Mouse (Mus musculus) stomach, postnatal 0 days (tissue): Measurements from ENCODE around the gene Tbc1d21. TPM values are rescaled to one million over a fixed set of nuclear protein-coding genes. Genes with fewer than 3 reads are reported as not detected.

Experiments
- ATAC-seq: fragments of 200-750 bp; cut with Nextera tagmentation; 2 replicates; pipeline ENCODE4 v1.8.0; 2017; ENCODE audit not compliant: low FRiP score, low TSS enrichment
- DNase-seq: peaks from one replicate; pipeline ENCODE4 v3.0.0-alpha.2; 2016; ENCODE audit warnings: low spot score
- H3K27ac ChIP-seq: fragments of 300-500 bp; sonication (generic); replicated peaks from 2 replicates; pipeline ENCODE4 v1.5.1; 2014; ENCODE audit warnings: mild to moderate bottlenecking, control low read depth
- H3K27me3 ChIP-seq: fragments of 300-500 bp; sonication (generic); 2 replicates; pipeline ENCODE4 v1.6.1; 2014; ENCODE audit warnings: low read length; ENCODE audit not compliant: control insufficient read depth, insufficient read depth
- H3K36me3 ChIP-seq: fragments of 300-500 bp; sonication (generic); 2 replicates; pipeline ENCODE4 v1.6.1; 2014; ENCODE audit warnings: low read length, mixed read lengths; ENCODE audit not compliant: control insufficient read depth, insufficient read depth
- H3K4me1 ChIP-seq: fragments of 300-500 bp; sonication (generic); replicated peaks from 2 replicates; pipeline ENCODE4 v1.6.1; 2014; ENCODE audit warnings: antibody characterized with exemption; ENCODE audit not compliant: control insufficient read depth, insufficient read depth
- H3K4me2 ChIP-seq: fragments of 300-500 bp; sonication (generic); replicated peaks from 2 replicates; pipeline ENCODE4 v1.6.1; 2014; ENCODE audit warnings: low read depth, mild to moderate bottlenecking, control low read depth, moderate library complexity
- H3K4me3 ChIP-seq: fragments of 300-500 bp; sonication (generic); 2 replicates; pipeline ENCODE4 v1.5.1; 2014; ENCODE audit warnings: low read depth, low read length, control low read depth
- H3K9ac ChIP-seq: fragments of 300-500 bp; sonication (generic); 2 replicates; pipeline ENCODE4 v1.6.1; 2014; ENCODE audit warnings: mild to moderate bottlenecking, low read length, control low read depth, mixed read lengths
- H3K9me3 ChIP-seq: fragments of 300-500 bp; sonication (generic); 2 replicates; pipeline ENCODE4 v1.6.1; 2016; ENCODE audit warnings: low read length; ENCODE audit not compliant: control insufficient read depth
- CTCF ChIP-seq: IDR thresholded peaks from 2 replicates; pipeline ENCODE4 v1.5.1; 2016; ENCODE audit warnings: antibody characterized with exemption, low read depth, mild to moderate bottlenecking, moderate library complexity
- EP300 ChIP-seq: optimal IDR thresholded peaks from 2 replicates; pipeline ENCODE3; 2016; ENCODE audit warnings: antibody characterized with exemption
- WGBS: fragments of 180-500 bp; shearing (Covaris S2); extraction: QIAGEN DNeasy Blood & Tissue Kit; methylation state at CpG from one replicate; pipeline ENCODE4 v1.1.7; 2014; 5-methylcytosine and 5-hydroxymethylcytosine counted together
- polyA plus RNA-seq: library from polyadenylated mRNA; unstranded; fragments of >200 nt; fragmentation: Nextera tagmentation; extraction: Ambion mirVana; gene quantifications from 2 replicates; pipeline ENCODE4 v1.2.1, GENCODE M21; 2015

Gene Tbc1d21
- polyA plus RNA-seq, 1 experiment from 2014 or later = not detected

DNA sequence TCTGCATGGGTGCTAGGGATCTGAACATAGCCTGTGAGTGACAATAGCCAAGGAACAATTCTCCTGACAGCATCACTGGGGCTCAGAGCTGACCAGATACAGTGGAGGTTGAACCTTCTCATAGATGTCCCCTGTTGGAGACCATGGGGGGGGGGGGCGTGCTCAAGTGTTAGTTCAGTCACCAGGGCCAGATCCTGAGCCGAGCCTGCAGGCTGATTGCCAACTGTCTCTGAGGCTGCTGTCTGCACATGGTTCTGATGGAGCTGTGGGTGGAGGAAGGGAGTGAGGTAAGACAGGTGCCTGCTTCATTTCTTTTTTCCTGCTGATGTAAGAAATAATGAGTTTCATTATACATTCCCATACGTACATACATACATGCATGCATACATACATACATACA is 51.9 kb downstream of the Tbc1d21 start:
- WGBS = 61% methylated on average over 3 of the region's 3 CpGs
- Histone ChIP-seq H3K27ac (no peak overlapping the region), H3K27me3 (no peaks in the 10 kb centered on the region), H3K4me1 (no peaks in the 10 kb centered on the region; the same call in 1 of the 2 replicates), H3K9ac (no peak overlapping the region), H3K9me3 (no peaks in the 10 kb centered on the region), H3K4me3 (no peak overlapping the region), H3K36me3 (no peaks in the 10 kb centered on the region), H3K4me2 (no peak overlapping the region)
- no peak for TF ChIP-seq CTCF
- no peak for TF ChIP-seq EP300
- ATAC-seq (no peak), DNase-seq (no peak)

DNA sequence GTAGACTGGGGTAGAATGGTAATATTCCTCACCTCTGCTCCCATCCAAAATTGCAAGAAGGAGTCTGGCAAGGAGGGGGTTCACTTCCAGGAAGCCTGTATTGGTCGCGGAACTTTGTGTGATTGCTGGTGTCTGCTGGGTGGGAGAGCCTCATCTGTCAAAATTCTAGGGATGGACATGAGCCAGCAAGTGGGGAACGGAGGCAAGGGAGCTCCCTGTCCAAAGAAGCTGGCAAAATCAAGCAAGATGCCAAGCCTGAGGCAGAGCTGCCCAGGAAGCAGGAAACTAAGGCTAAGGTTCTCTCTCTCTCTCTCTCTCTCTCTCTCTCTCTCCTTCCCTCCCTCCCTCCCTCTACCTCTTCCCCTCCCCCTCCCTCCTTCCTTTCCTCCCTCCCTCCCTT is 52.9 kb downstream of the Tbc1d21 start:
- no peaks in the 10 kb centered on the region for H3K36me3 ChIP-seq
- DNase-seq = no peak
- H3K9ac ChIP-seq = no peak overlapping the region
- no peak for ATAC-seq
- H3K9me3 ChIP-seq = no peaks in the 10 kb centered on the region
- no peaks in the 10 kb centered on the region; the same call in 1 of the 2 replicates for H3K4me1 ChIP-seq
- WGBS = 49% methylated on average over 3 of the region's 3 CpGs
- no peak overlapping the region for H3K4me2 ChIP-seq
- H3K4me3 ChIP-seq = no peak overlapping the region
- H3K27ac ChIP-seq = no peak overlapping the region
- TF ChIP-seq CTCF (no peak), EP300 (no peak)
- H3K27me3 ChIP-seq = no peaks in the 10 kb centered on the region

DNA sequence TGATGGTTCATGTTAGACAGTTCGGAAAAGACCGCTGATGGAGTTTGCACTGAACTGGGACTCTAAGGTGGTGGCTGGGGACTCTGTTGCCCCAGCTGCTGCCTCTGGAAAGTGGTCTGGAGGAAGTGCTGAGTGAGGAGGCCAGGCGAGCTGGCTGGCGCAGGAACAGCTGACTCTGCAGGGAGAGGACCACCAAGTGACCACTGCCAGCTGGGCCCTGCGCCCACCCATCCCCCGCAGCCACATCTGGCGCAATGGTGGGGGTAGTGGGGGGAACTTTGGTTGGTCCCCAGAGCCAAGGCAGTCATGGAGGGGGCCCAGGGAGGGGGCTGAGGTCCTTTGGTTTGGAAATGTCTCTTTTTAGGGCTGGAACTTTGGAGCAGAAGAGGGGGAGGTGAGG is 53.5 kb downstream of the Tbc1d21 start:
- TF ChIP-seq EP300 (no peak), CTCF (no peak)
- Histone ChIP-seq H3K4me3 (no peak overlapping the region), H3K4me1 (no peaks in the 10 kb centered on the region; the same call in 1 of the 2 replicates), H3K4me2 (no peak overlapping the region), H3K9ac (no peak overlapping the region), H3K27ac (no peak overlapping the region), H3K9me3 (no peaks in the 10 kb centered on the region), H3K36me3 (no peaks in the 10 kb centered on the region), H3K27me3 (no peaks in the 10 kb centered on the region)
- WGBS = 81% methylated on average over 7 of the region's 7 CpGs
- ATAC-seq = no peak
- no peak for DNase-seq

DNA sequence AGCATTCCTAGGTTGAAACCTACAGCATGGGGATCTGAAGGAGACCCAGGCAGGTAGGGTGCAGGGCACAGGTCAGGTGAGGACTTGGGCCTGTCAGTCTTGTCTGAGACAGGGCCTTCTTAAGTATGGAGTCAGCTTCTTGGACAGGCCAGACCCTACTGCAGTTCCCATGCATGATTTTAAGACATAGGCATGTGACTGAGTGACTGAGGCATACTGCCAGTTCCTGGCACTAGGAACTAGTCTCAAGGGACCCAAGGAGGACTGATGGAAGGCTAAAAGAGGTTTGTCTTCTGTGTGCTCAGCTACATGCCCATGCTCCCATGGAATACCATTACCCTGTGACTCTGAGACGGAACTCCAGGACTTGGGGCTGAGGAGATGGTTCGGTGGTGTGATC is 54.4 kb downstream of the Tbc1d21 start:
- Histone ChIP-seq H3K9ac (no peak overlapping the region), H3K4me1 (no peaks in the 10 kb centered on the region; the same call in 1 of the 2 replicates), H3K9me3 (no peaks in the 10 kb centered on the region), H3K4me2 (no peak overlapping the region), H3K27me3 (peaks cover 3% of the 10 kb centered on the region; the same call in 1 of the 2 replicates), H3K4me3 (no peak overlapping the region), H3K36me3 (no peaks in the 10 kb centered on the region), H3K27ac (peak overlapping the region; percentile 83)
- DNase-seq = no peak
- 86% methylated on average over 2 of the region's 2 CpGs for WGBS
- ATAC-seq = no peak
- TF ChIP-seq EP300 (no peak), CTCF (no peak)

DNA sequence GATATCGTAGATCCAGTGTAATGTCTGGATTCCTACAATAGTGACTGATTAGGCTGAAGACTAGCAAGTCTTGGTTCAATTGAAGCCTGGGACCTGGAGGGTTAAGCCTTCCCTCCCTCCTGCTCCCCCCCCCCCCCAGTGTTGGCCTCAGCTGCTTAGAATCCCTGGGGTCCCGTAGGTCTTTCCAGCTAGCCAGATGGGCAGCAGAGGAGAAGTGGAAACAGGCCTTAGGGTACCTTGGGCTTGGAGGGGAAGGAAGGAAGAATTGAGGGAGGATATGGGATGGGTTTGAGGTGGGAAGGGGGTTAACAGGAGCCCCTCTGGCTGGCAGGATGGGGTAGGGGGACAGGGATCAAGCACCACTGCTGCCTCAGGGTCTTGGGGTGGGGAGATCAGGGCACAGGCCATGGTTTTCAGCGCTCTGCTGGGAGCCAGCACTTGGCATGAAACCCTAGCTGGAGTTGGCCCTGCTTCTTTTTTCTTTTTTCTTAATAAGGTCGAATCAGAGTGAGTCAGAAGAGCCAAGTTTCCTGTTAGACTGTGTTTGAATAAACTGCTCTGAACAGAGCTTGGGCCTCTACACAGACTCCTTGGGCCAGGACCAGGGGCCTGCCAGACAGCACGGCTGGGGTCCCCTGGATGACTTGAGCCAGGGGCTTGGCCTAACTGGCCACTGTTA is 55.4 kb downstream of the Tbc1d21 start:
- no peak overlapping the region for H3K4me2 ChIP-seq
- H3K27ac ChIP-seq = peak overlapping the region; percentile 83
- ATAC-seq = no peak; the same call in 1 of the 2 replicates

DNA sequence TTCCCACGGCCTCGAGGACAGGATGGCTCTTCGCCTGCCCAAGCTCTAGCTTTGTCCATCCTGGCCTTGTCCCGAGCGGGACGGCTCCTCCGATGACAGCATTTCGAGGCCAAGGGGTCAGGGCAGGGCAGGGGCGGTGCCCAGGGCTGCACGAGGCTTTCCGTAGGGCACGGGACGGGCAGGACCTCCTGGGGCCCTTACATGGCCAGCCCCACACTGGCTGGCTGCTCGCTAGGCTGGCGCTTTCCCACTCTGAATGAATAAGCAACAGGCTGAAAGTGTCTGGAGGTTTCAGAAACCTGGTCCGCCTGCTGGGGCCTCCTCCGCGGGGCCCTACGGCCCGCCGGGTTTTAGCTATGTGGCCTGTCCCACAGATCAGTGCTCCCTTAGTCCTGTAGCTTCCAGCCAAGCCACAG is 57.3 kb downstream of the Tbc1d21 start, which contains the start of gene Loxl1:
TSS of gene Loxl1 (minus strand) at position 243 of the 416 bp plus-strand sequence.
- TF ChIP-seq CTCF = no peak
- no peak for TF ChIP-seq EP300
- DNase-seq (peak; percentile 59), ATAC-seq (peak; percentile 58)
- H3K4me2 ChIP-seq = peak within 1 kb of the TSS; percentile 64
- no peaks in the 10 kb centered on the region for H3K36me3 ChIP-seq
- H3K27ac ChIP-seq = peak within 1 kb of the TSS; percentile 88
- no peaks in the 10 kb centered on the region; the same call in none of the 2 replicates for H3K4me1 ChIP-seq
- H3K4me3 ChIP-seq = peak within 1 kb of the TSS; percentile 51
- H3K9me3 ChIP-seq = no peaks in the 10 kb centered on the region
- peaks cover 3% of the 10 kb centered on the region; the same call in 1 of the 2 replicates for H3K27me3 ChIP-seq
- 1% methylated on average over 21 of the region's 21 CpGs for WGBS
- H3K9ac ChIP-seq = peak within 1 kb of the TSS; percentile 70

More for the DNA sequence above, 55.4 kb downstream of the Tbc1d21 start:
- peaks cover 3% of the 10 kb centered on the region; the same call in 1 of the 2 replicates for H3K27me3 ChIP-seq
- no peaks in the 10 kb centered on the region for H3K36me3 ChIP-seq
- H3K4me3 ChIP-seq = no peak overlapping the region
- DNase-seq = peak; percentile 26
- H3K4me1 ChIP-seq = no peaks in the 10 kb centered on the region; the same call in 1 of the 2 replicates
- H3K9me3 ChIP-seq = no peaks in the 10 kb centered on the region
- no peak overlapping the region for H3K9ac ChIP-seq
- 32% methylated on average over 5 of the region's 5 CpGs for WGBS
- TF ChIP-seq EP300 (no peak), CTCF (no peak)
